Mouse (Mus musculus) neural tube, embryonic 14.5 days (tissue): ENCODE data around the gene Rhox2b. TPM values are rescaled to one million over a fixed set of nuclear protein-coding genes. Genes with fewer than 3 reads are reported as not detected.
"Not testable (repeated sequence)": the region's sequence is repeated elsewhere in the genome, so short reads cannot be mapped to it uniquely, and the experiment has no call there.

Experiments
- ATAC-seq: fragments of 200-750 bp; cut with Nextera tagmentation; 2 replicates; pipeline ENCODE4 v1.8.0; 2017; ENCODE audit warnings: low read depth, mild to moderate bottlenecking, moderate TSS enrichment, moderate library complexity
- H3K27ac ChIP-seq: fragments of 300-500 bp; sonication (generic); 2 replicates; pipeline ENCODE4 v1.5.1; 2014; ENCODE audit warnings: low read depth, mild to moderate bottlenecking, control low read depth, low read length, moderate library complexity, mixed read lengths
- H3K27me3 ChIP-seq: fragments of 300-500 bp; sonication (generic); 2 replicates; pipeline ENCODE4 v1.6.1; 2014; ENCODE audit warnings: low read length; ENCODE audit not compliant: control insufficient read depth, insufficient read depth
- H3K36me3 ChIP-seq: fragments of 300-500 bp; sonication (generic); 2 replicates; pipeline ENCODE4 v1.6.1; 2014; ENCODE audit warnings: low read length, mixed read lengths; ENCODE audit not compliant: control insufficient read depth, insufficient read depth
- H3K4me1 ChIP-seq: fragments of 300-500 bp; sonication (generic); 2 replicates; pipeline ENCODE4 v1.6.1; 2014; ENCODE audit warnings: low read length; ENCODE audit not compliant: control insufficient read depth, insufficient read depth
- H3K4me2 ChIP-seq: fragments of 300-500 bp; sonication (generic); 2 replicates; pipeline ENCODE4 v1.6.1; 2014; ENCODE audit warnings: mild to moderate bottlenecking, low read depth, low read length, control low read depth
- H3K4me3 ChIP-seq: fragments of 300-500 bp; sonication (generic); 2 replicates; pipeline ENCODE4 v1.5.1; 2014; ENCODE audit warnings: low read depth, low read length, control low read depth, mixed read lengths
- H3K9ac ChIP-seq: fragments of 300-500 bp; sonication (generic); replicated peaks from 2 replicates; pipeline ENCODE4 v1.6.1; 2014; ENCODE audit warnings: low read depth, mild to moderate bottlenecking, control low read depth, low read length, mixed read lengths
- H3K9me3 ChIP-seq: fragments of 300-500 bp; sonication (generic); 2 replicates; pipeline ENCODE4 v1.6.1; 2016; ENCODE audit warnings: low read length; ENCODE audit not compliant: control insufficient read depth
- WGBS: fragments of 180-500 bp; shearing (Covaris S2); extraction: QIAGEN DNeasy Blood & Tissue Kit; methylation state at CpG from one replicate; pipeline ENCODE4 v1.1.7; 2014; 5-methylcytosine and 5-hydroxymethylcytosine counted together
- polyA plus RNA-seq: library from polyadenylated mRNA; unstranded; fragments of >200 nt; fragmentation: Nextera tagmentation; extraction: Ambion mirVana; gene quantifications from 2 replicates; pipeline ENCODE4 v1.2.1, GENCODE M21; 2014

The Rhox2b gene
- polyA plus RNA-seq: 0.36 TPM in 1 of 2 replicates, not detected in the other

DNA sequence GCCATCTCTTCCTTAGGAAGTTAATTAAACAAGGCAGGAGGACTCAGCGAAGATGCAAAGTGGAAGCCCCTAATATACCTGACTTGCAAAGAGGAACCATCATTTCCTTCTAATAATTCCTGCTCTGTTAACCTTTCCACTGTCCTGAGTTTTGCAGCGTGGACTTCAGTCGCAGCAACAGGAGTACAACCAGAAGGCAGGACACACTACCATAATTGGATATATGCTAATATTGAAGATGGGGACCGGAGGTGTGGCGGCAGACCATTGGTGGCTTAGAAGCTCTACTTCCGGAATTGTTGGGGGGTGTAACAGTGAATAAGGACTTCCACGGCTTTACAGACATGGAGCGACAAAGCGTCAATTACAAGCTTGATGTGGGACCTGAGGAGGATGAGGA lies at the start of gene Rhox2b:
TSS of gene Rhox2b (plus strand) at position 301 of the 400 bp plus-strand sequence.
- not testable (repeated sequence) for ATAC-seq, H3K36me3 ChIP-seq, H3K9ac ChIP-seq, H3K27me3 ChIP-seq, H3K4me2 ChIP-seq, H3K4me1 ChIP-seq, H3K4me3 ChIP-seq, H3K9me3 ChIP-seq, H3K27ac ChIP-seq
- no CpG with 5 or more reads among the region's 9 CpGs for WGBS

DNA sequence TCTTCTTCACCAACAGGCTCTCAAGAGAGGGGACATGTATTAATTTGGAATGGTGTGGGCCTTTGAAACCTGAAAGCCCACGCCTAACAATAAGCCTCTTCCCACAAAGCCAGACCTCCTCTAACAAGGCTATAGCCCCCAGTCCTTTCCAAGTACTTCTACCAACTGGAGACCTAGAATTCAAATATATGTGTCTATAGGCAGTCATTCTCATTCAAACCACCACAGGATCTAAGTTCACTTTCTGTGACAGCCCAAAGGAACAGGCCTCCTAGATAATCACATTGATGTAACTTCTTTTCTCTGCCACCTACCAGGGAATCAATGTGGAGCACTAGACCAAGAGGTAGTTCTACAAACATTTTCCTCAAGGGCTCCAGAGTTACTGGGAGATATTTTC lies 32.1 kb upstream of the Rhox2b start, which contains the start of gene Rhox3a2:
TSS of gene Rhox3a2 (plus strand) at position 301 of the 400 bp plus-strand sequence.
- H3K27me3 ChIP-seq, H3K9ac ChIP-seq, H3K9me3 ChIP-seq, ATAC-seq, H3K4me2 ChIP-seq, H3K4me3 ChIP-seq, H3K4me1 ChIP-seq, H3K27ac ChIP-seq, H3K36me3 ChIP-seq: not testable (repeated sequence)
- WGBS: no CpG with 5 or more reads among the region's 1 CpGs

DNA sequence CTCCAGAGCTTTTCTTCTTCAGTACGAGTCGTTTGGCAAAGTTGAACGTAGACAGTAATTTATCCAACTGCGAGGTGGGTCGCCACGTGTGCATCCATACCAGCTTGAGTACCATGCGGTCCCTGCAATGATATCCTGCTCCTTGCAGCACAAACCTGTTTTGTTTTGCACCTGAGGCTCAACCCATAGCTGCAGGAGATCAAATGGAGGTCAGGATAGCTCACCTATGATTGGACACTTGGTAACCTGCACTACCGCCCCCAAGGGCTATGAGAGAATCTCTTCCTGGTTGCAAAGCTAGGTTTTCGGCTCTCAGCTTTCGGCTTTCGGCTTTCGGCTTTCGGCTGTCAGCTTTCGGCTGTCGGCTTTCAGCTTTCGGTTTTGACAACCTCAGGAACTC lies 21.3 kb upstream of the Rhox2b start, which contains the start of gene Rhox4a2:
TSS of gene Rhox4a2 (plus strand) at position 301 of the 400 bp plus-strand sequence.
- not testable (repeated sequence) for H3K9ac ChIP-seq, H3K4me3 ChIP-seq, H3K4me1 ChIP-seq, H3K36me3 ChIP-seq, H3K27ac ChIP-seq, H3K4me2 ChIP-seq, H3K9me3 ChIP-seq, H3K27me3 ChIP-seq, ATAC-seq
- WGBS: 97% methylated on average over 8 of the region's 16 CpGs

DNA sequence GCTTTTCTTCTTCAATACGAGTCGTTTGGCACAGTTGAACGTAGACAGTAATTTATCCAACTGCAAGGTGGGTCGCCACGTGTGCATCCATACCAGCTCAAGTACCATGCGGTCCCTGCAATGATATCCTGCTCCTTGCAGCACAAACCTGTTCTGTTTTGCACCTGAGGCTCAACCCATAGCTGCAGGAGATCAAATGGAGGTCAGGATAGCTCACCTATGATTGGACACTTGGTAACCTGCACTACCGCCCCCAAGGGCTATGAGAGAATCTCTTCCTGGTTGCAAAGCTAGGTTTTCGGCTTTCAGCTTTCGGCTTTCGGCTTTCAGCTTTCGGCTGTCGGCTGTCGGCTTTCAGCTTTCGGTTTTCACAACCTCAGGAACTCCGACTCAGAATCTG lies 20.3 kb downstream of the Rhox2b start, which contains the start of gene Rhox4b:
TSS of gene Rhox4b (plus strand) at position 301 of the 400 bp plus-strand sequence.
- not testable (repeated sequence) for ATAC-seq, H3K27ac ChIP-seq, H3K36me3 ChIP-seq, H3K27me3 ChIP-seq, H3K4me3 ChIP-seq, H3K9me3 ChIP-seq, H3K4me2 ChIP-seq, H3K4me1 ChIP-seq, H3K9ac ChIP-seq
- WGBS: 90% methylated on average over 14 of the region's 15 CpGs

DNA sequence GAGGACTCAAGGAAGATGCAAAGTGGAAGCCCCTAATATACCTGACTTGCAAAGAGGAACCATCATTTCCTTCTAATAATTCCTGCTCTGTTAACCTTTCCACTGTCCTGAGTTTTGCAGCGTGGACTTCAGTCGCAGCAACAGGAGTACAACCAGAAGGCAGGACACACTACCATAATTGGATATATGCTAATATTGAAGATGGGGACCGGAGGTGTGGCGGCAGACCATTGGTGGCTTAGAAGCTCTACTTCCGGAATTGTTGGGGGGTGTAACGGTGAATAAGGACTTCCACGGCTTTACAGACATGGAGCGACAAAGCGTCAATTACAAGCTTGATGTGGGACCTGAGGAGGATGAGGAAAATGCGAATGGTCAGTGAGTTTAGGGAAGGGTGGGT lies 41.5 kb downstream of the Rhox2b start, which contains the start of gene Rhox2c:
TSS of gene Rhox2c (plus strand) at position 301 of the 400 bp plus-strand sequence.
- not testable (repeated sequence) for H3K36me3 ChIP-seq, H3K27me3 ChIP-seq, H3K4me2 ChIP-seq, H3K27ac ChIP-seq, H3K4me3 ChIP-seq, H3K9ac ChIP-seq, H3K9me3 ChIP-seq, ATAC-seq, H3K4me1 ChIP-seq
- 98% methylated on average over 7 of the region's 10 CpGs for WGBS

DNA sequence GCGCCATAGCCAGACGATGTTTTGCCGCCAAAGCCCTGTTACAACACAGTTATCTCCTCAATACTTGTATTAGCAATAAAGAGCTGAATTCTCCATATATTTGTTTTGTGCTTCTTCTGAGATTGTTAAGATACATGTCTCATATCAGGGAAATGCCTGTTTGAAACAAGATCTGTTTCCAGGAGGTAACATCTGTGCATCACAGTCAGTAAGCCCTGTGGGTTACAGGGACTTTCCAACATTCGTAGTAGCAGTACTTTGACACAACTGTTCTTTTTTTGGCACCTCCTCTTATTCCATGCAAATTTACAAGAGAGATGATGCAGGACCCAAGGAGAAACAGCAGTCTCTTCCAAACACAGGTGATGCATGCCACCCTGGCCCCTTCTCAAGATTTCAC lies 46.4 kb downstream of the Rhox2b start, which contains the start of gene Rhox3c:
TSS of gene Rhox3c (plus strand) at position 301 of the 400 bp plus-strand sequence.
- not testable (repeated sequence) for H3K27ac ChIP-seq, H3K4me3 ChIP-seq, H3K9ac ChIP-seq, H3K4me2 ChIP-seq, H3K36me3 ChIP-seq, H3K4me1 ChIP-seq, ATAC-seq, H3K27me3 ChIP-seq, H3K9me3 ChIP-seq
- WGBS: 88% methylated on average over 3 of the region's 4 CpGs

Other genes starting within 250 kb of the Rhox2b start
- gene Akap14, start 243.2 kb upstream of the Rhox2b start, polyA plus RNA-seq: 0.29 and 0.48 TPM in 2 replicates
- 681 and 844 TPM in 2 replicates for gene Ndufa1, start 220.9 kb upstream of the Rhox2b start, polyA plus RNA-seq
- 21.8 and 27.1 TPM in 2 replicates for gene Rnf113a1, start 220.8 kb upstream of the Rhox2b start, polyA plus RNA-seq
- not detected in 2 replicates for gene Gm9, start 201.0 kb upstream of the Rhox2b start, polyA plus RNA-seq
- not detected in 2 replicates for gene Rhox1, start 189.8 kb upstream of the Rhox2b start, polyA plus RNA-seq
- gene Rhox2a, start 167.1 kb upstream of the Rhox2b start, polyA plus RNA-seq: not detected in 2 replicates
- gene Rhox3a, start 162.1 kb upstream of the Rhox2b start, polyA plus RNA-seq: not detected in 2 replicates
- not detected in 2 replicates for gene Rhox4a, start 146.7 kb upstream of the Rhox2b start, polyA plus RNA-seq
- not detected in 2 replicates for gene Rhox3a2, start 32.0 kb upstream of the Rhox2b start, polyA plus RNA-seq
- not detected in 2 replicates for gene Rhox4a2, start 21.2 kb upstream of the Rhox2b start, polyA plus RNA-seq
- gene Rhox4b, start 20.4 kb downstream of the Rhox2b start, polyA plus RNA-seq: not detected in 2 replicates
- gene Rhox2c, start 41.6 kb downstream of the Rhox2b start, polyA plus RNA-seq: not detected in 2 replicates
- not detected in 2 replicates for gene Rhox3c, start 46.5 kb downstream of the Rhox2b start, polyA plus RNA-seq
- not detected in 2 replicates for gene Rhox4c, start 68.3 kb downstream of the Rhox2b start, polyA plus RNA-seq
- not detected in 2 replicates for gene Rhox2d, start 81.4 kb downstream of the Rhox2b start, polyA plus RNA-seq
- not detected in 2 replicates for gene Rhox4d, start 102.3 kb downstream of the Rhox2b start, polyA plus RNA-seq
- not detected in 2 replicates for gene Rhox2e, start 118.4 kb downstream of the Rhox2b start, polyA plus RNA-seq
- gene Rhox3e, start 130.0 kb downstream of the Rhox2b start, polyA plus RNA-seq: not detected in 2 replicates
- gene Rhox4e, start 145.3 kb downstream of the Rhox2b start, polyA plus RNA-seq: not detected in 2 replicates
- gene Rhox2f, start 159.3 kb downstream of the Rhox2b start, polyA plus RNA-seq: not detected in 2 replicates
- gene Rhox3f, start 168.9 kb downstream of the Rhox2b start, polyA plus RNA-seq: not detected in 2 replicates
- gene Rhox4f, start 195.6 kb downstream of the Rhox2b start, polyA plus RNA-seq: not detected in 2 replicates
- gene Rhox3g, start 216.5 kb downstream of the Rhox2b start, polyA plus RNA-seq: not detected in 2 replicates
- gene Rhox2g, start 231.4 kb downstream of the Rhox2b start, polyA plus RNA-seq: not detected in 2 replicates
- not detected in 2 replicates for gene Rhox4g, start 239.3 kb downstream of the Rhox2b start, polyA plus RNA-seq